Mouse (Mus musculus): ENCODE measurements at regions not wholly inside any gene's neighbourhood (a gene's known extent, or its start where the extent isn't known, plus 50 kb on each side); places are given as distances from the start of the nearest gene placed in this dataset.

GRCm38 (mm10) chr8:34756916-34757315 lies 645.4 kb upstream of the Gm10131 start:
- DNase-seq (ENCODE audit: low read depth): peak; percentile 71

- no peak for DNase-seq (ENCODE audit: low read depth)
Observed at GRCm38 (mm10) chr8:34756171-34756570, 644.6 kb upstream of the Gm10131 start.

GRCm38 (mm10) chr8:34755480-34755879 lies 643.9 kb upstream of the Gm10131 start:
- no peak for DNase-seq (ENCODE audit: low read depth)

- DNase-seq (ENCODE audit: low read depth): no peak
Observed at GRCm38 (mm10) chr8:34753046-34753445, 641.5 kb upstream of the Gm10131 start.

GRCm38 (mm10) chr8:34748521-34748920 lies 637.0 kb upstream of the Gm10131 start:
- DNase-seq (ENCODE audit: low read depth): no peak

- DNase-seq (ENCODE audit: low read depth): no peak
Observed at GRCm38 (mm10) chr8:34745706-34746105, 634.2 kb upstream of the Gm10131 start.

GRCm38 (mm10) chr8:34744682-34745081 lies 633.1 kb upstream of the Gm10131 start:
- no peak for DNase-seq (ENCODE audit: low read depth)

- no peak for DNase-seq (ENCODE audit: low read depth)
Observed at GRCm38 (mm10) chr8:34744179-34744578, 632.6 kb upstream of the Gm10131 start.

GRCm38 (mm10) chr8:34743137-34743536 lies 631.6 kb upstream of the Gm10131 start:
- no peak for DNase-seq (ENCODE audit: low read depth)

GRCm38 (mm10) chr8:34740836-34741235 lies 629.3 kb upstream of the Gm10131 start:
- DNase-seq (ENCODE audit: low read depth): no peak

GRCm38 (mm10) chr8:34739836-34740804 lies 628.6 kb upstream of the Gm10131 start:
- peak; percentile 88 for DNase-seq (ENCODE audit: low read depth)

- DNase-seq (ENCODE audit: low read depth): no peak
Observed at GRCm38 (mm10) chr8:34736214-34736613, 624.7 kb upstream of the Gm10131 start.

GRCm38 (mm10) chr8:34735006-34735405 lies 623.5 kb upstream of the Gm10131 start:
- no peak for DNase-seq (ENCODE audit: low read depth)

GRCm38 (mm10) chr8:34732808-34733207 lies 621.3 kb upstream of the Gm10131 start:
- DNase-seq (ENCODE audit: low read depth): no peak

- DNase-seq (ENCODE audit: low read depth): peak; percentile 26
Observed at GRCm38 (mm10) chr8:34732362-34732761, 620.8 kb upstream of the Gm10131 start.

- no peak for DNase-seq (ENCODE audit: low read depth)
Observed at GRCm38 (mm10) chr8:34731096-34731999, 619.8 kb upstream of the Gm10131 start.

GRCm38 (mm10) chr8:34729585-34729984 lies 618.0 kb upstream of the Gm10131 start:
- no peak for DNase-seq (ENCODE audit: low read depth)

- DNase-seq (ENCODE audit: low read depth): no peak
Observed at GRCm38 (mm10) chr8:34727699-34728098, 616.2 kb upstream of the Gm10131 start.

- no peak for DNase-seq (ENCODE audit: low read depth)
Observed at GRCm38 (mm10) chr8:34726145-34726767, 614.7 kb upstream of the Gm10131 start.

- no peak for DNase-seq (ENCODE audit: low read depth)
Observed at GRCm38 (mm10) chr8:34725546-34725945, 614.0 kb upstream of the Gm10131 start.

- DNase-seq (ENCODE audit: low read depth): no peak
Observed at GRCm38 (mm10) chr8:34709911-34710733, 598.6 kb upstream of the Gm10131 start.
